Comparison of ENCODE assay signal across 11 mouse cellular contexts in the genomic region with DNA sequence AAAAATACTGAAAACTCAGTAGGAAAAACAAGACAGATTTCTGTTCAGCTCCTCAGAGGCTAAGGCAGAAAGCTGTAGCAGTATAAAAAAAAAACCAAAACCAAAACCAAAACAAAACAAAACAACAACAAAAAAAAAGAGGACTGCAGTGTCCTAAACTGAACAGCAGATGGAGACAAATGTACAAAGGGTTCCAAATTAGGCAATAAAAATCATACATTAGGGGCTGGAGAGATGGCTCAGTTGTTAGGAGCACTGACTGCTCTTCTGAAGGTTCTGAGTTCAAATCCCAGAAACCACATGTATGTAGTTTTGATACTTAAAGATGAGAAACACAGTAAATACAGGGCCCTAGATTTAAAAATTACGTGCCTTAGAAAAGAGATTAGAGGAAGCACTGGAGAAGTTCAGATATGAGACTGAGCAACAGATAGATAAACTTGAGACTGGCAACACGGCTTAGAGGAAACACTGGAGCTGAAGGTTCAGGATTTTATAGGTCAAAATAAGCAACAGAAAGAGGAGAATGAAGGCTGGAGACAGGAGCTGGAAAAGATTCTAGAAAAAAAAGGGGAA. TPM values are rescaled to one million over a fixed set of nuclear protein-coding genes. Genes with fewer than 3 reads are reported as not detected.
DNase-seq lines count a peak whose midpoint lies in the region; ATAC-seq and TF ChIP-seq lines count a peak whose summit lies in the region.
"Had no signal": no experiment of that assay in that cellular context is flagged by ENCODE, and none has a peak within 500 bp of the region (broad histone marks: within the 10 kb centered on the region; RNA-seq: fewer than 3 reads in every experiment).

No protein-coding gene starts in this region.

- no peak overlapping the region for H3K27ac ChIP-seq in embryonic facial prominence, embryonic 11.5 days (replicated peaks; ENCODE audit: low read depth, low read length)
- no peak overlapping the region for H3K27ac ChIP-seq in embryonic facial prominence, embryonic 10.5 days (replicated peaks)
- no peak overlapping the region for H3K27ac ChIP-seq in thymus, adult 2 months (ENCODE audit: control insufficient read depth, insufficient read depth, low read length)
- H3K27ac ChIP-seq: lung, embryonic 15.5 days had no signal

- 84% methylated on average over 2 of the region's 2 CpGs for WGBS in embryonic facial prominence, embryonic 11.5 days
- WGBS in embryonic facial prominence, embryonic 10.5 days: 84% methylated on average over 2 of the region's 2 CpGs
- WGBS in thymus, adult 2 months: 78% methylated on average over 2 of the region's 2 CpGs

- H3K4me3 ChIP-seq in embryonic facial prominence, embryonic 11.5 days (ENCODE audit: low read depth, low read length): no peak overlapping the region
- H3K4me3 ChIP-seq in embryonic facial prominence, embryonic 10.5 days: no peak overlapping the region
- no peak overlapping the region for H3K4me3 ChIP-seq in thymus, adult 2 months (ENCODE audit: control insufficient read depth, insufficient read depth, low read length)
- H3K4me3 ChIP-seq: lung, embryonic 15.5 days; myocyte had no signal

- no peaks in the 10 kb centered on the region for H3K4me1 ChIP-seq in embryonic facial prominence, embryonic 11.5 days (ENCODE audit: control insufficient read depth, insufficient read depth, low read length)
- 0 out of 2 replicates have a peak, but pooled peaks cover 3% of the 10 kb centered on the region for H3K4me1 ChIP-seq in embryonic facial prominence, embryonic 10.5 days
- H3K4me1 ChIP-seq in thymus, adult 2 months (replicated peaks; ENCODE audit: control insufficient read depth, insufficient read depth, low read length): peaks cover 7% of the 10 kb centered on the region
- H3K4me1 ChIP-seq: lung, embryonic 15.5 days had no signal

- H3K36me3 ChIP-seq in embryonic facial prominence, embryonic 11.5 days (replicated peaks; ENCODE audit: control insufficient read depth, insufficient read depth, low read depth, low read length): no peaks in the 10 kb centered on the region
- no peaks in the 10 kb centered on the region for H3K36me3 ChIP-seq in embryonic facial prominence, embryonic 10.5 days (replicated peaks)
- H3K36me3 ChIP-seq in thymus, adult 2 months (ENCODE audit: control insufficient read depth, insufficient read depth, low read length): no peaks in the 10 kb centered on the region
- H3K36me3 ChIP-seq: lung, embryonic 15.5 days had no signal

- no peak for ATAC-seq in embryonic facial prominence, embryonic 11.5 days (replicated peaks; ENCODE audit: insufficient number of reproducible peaks, low FRiP score, low TSS enrichment, low read depth)
- ATAC-seq in inflammation-experienced regulatory T-cells, adult 6 months: peak; percentile 79

- H3K4me2 ChIP-seq in embryonic facial prominence, embryonic 11.5 days (ENCODE audit: low read depth, low read length): no peak overlapping the region
- H3K4me2 ChIP-seq: lung, embryonic 15.5 days had no signal

- no peak for TF ChIP-seq CTCF in thymus, adult 2 months (IDR thresholded peaks at IDR 0.05; ENCODE audit: borderline replicate concordance, control insufficient read depth, extremely low read depth, insufficient read depth, low read length, poor library complexity)

- no peaks in the 10 kb centered on the region for H3K9me3 ChIP-seq in embryonic facial prominence, embryonic 11.5 days (replicated peaks; ENCODE audit: control insufficient read depth, low read length)
- H3K9me3 ChIP-seq in embryonic facial prominence, embryonic 10.5 days: peaks cover 28% of the 10 kb centered on the region

- TF ChIP-seq POLR2A in thymus, adult 2 months (IDR thresholded peaks at IDR 0.05; ENCODE audit: control insufficient read depth, extremely low read depth, insufficient read depth, low read length, poor library complexity): no peak

- peak; percentile 15 for DNase-seq in embryonic facial prominence, embryonic 11.5 days (ENCODE audit: low spot score)
- DNase-seq in embryonic facial prominence, embryonic 10.5 days (ENCODE audit: low spot score): no peak
- peak; percentile 14 for DNase-seq in thymus, adult 2 months
- DNase-seq in thymus, postnatal 10 days (ENCODE audit: low spot score in 2 of 2): no peak
- DNase-seq in frontal cortex, postnatal 25 days (ENCODE audit: low spot score in 2 of 2): no peak
- DNase-seq in urinary bladder, adult 18-20 months (ENCODE audit: low spot score in 2 of 2): no peak
- DNase-seq in spleen, postnatal 36 days (ENCODE audit: low spot score in 2 of 2): no peak
- DNase-seq: kidney, postnatal 4 days had no signal

- H3K9ac ChIP-seq in embryonic facial prominence, embryonic 11.5 days (replicated peaks; ENCODE audit: low read length): no peak overlapping the region
- H3K9ac ChIP-seq: lung, embryonic 15.5 days had no signal

- no peaks in the 10 kb centered on the region for H3K27me3 ChIP-seq in embryonic facial prominence, embryonic 11.5 days (ENCODE audit: control insufficient read depth, insufficient read depth, low read length)
- no peaks in the 10 kb centered on the region for H3K27me3 ChIP-seq in embryonic facial prominence, embryonic 10.5 days (replicated peaks; ENCODE audit: low read depth, poor library complexity, severe bottlenecking)
- no peaks in the 10 kb centered on the region for H3K27me3 ChIP-seq in thymus, adult 2 months (ENCODE audit: control insufficient read depth, insufficient read depth, low read length)
- H3K27me3 ChIP-seq: lung, embryonic 15.5 days had no signal

RNA-seq across cellular contexts. Expression of a gene that starts 5.1 kb away (rescaled TPM):
- polyA plus RNA-seq in embryonic facial prominence, embryonic 11.5 days (2014; fragmentation: Nextera tagmentation; extraction: Ambion mirVana): 10.6 and 11.0 TPM in 2 replicates
- polyA plus RNA-seq in embryonic facial prominence, embryonic 10.5 days (2016; fragmentation: Nextera tagmentation; extraction: Ambion mirVana): 6.3 and 7.7 TPM in 2 replicates
- 0.84 and 1.3 TPM in 2 replicates for polyA plus RNA-seq in thymus, adult 2 months (2012; rRNA removed)
- polyA plus RNA-seq in inflammation-experienced regulatory T-cells, adult 6 months (2017; shearing (Covaris generic)): 10 to 100 TPM; 18.6 to 25.6 (median 23.7) TPM

RNA-seq across cellular contexts. Expression of a gene that starts 33.5 kb away (rescaled TPM):
- 5.0 and 6.1 TPM in 2 replicates for polyA plus RNA-seq in embryonic facial prominence, embryonic 11.5 days (2014; fragmentation: Nextera tagmentation; extraction: Ambion mirVana)
- polyA plus RNA-seq in embryonic facial prominence, embryonic 10.5 days (2016; fragmentation: Nextera tagmentation; extraction: Ambion mirVana): 4.2 and 5.8 TPM in 2 replicates
- polyA plus RNA-seq in thymus, adult 2 months (2012; rRNA removed): 1.3 and 1.5 TPM in 2 replicates
- 10 to 100 TPM in 1 of 3 experiments, 1 to 10 TPM in 2; 5.5 to 10.0 (median 7.5) TPM for polyA plus RNA-seq in inflammation-experienced regulatory T-cells, adult 6 months (2017; shearing (Covaris generic))

RNA-seq across cellular contexts. Expression of a gene that starts 53.9 kb away (rescaled TPM):
- polyA plus RNA-seq in embryonic facial prominence, embryonic 11.5 days (2014; fragmentation: Nextera tagmentation; extraction: Ambion mirVana): 27.6 and 30.0 TPM in 2 replicates
- 64.2 and 66.1 TPM in 2 replicates for polyA plus RNA-seq in embryonic facial prominence, embryonic 10.5 days (2016; fragmentation: Nextera tagmentation; extraction: Ambion mirVana)
- 167 and 170 TPM in 2 replicates for polyA plus RNA-seq in thymus, adult 2 months (2012; rRNA removed)
- 100 to 1,000 TPM in 1 of 3 experiments, 10 to 100 TPM in 2; 59.0 to 116 (median 71.4) TPM for polyA plus RNA-seq in inflammation-experienced regulatory T-cells, adult 6 months (2017; shearing (Covaris generic))

RNA-seq across cellular contexts. Expression of a gene that starts 54.1 kb away (rescaled TPM):
- 14.7 and 15.6 TPM in 2 replicates for polyA plus RNA-seq in embryonic facial prominence, embryonic 11.5 days (2014; fragmentation: Nextera tagmentation; extraction: Ambion mirVana)
- 14.8 and 15.5 TPM in 2 replicates for polyA plus RNA-seq in embryonic facial prominence, embryonic 10.5 days (2016; fragmentation: Nextera tagmentation; extraction: Ambion mirVana)
- 3.0 and 3.7 TPM in 2 replicates for polyA plus RNA-seq in thymus, adult 2 months (2012; rRNA removed)
- 1 to 10 TPM; 4.0 to 8.1 (median 4.5) TPM for polyA plus RNA-seq in inflammation-experienced regulatory T-cells, adult 6 months (2017; shearing (Covaris generic))

Comparison
In these comparisons a context has a peak if more than half of its experiments do, and no peak if none do; other contexts are left out.
1. DNase-seq: peak in embryonic facial prominence, embryonic 11.5 days (single experiment) and thymus, adult 2 months (single experiment); none in embryonic facial prominence, embryonic 10.5 days (single experiment), thymus, postnatal 10 days (0 of 2), frontal cortex, postnatal 25 days (0 of 2), urinary bladder, adult 18-20 months (0 of 2) and spleen, postnatal 36 days (0 of 2).